Mouse (Mus musculus): ENCODE measurements around the gene Mecom.

The Mecom gene

GRCm38 (mm10) chr3:29957365-29958236 is 590.2 kb downstream of the Mecom start:
- WGBS = 46% methylated on average over 10 of the region's 10 CpGs

- 60% methylated on average over 3 of the region's 3 CpGs for WGBS
Measured at GRCm38 (mm10) chr3:29953269-29953668, 594.5 kb downstream of the Mecom start.

- WGBS = 86% methylated on average over 5 of the region's 5 CpGs
Measured at GRCm38 (mm10) chr3:29950853-29951252, 597.0 kb downstream of the Mecom start.

- WGBS = 53% methylated on average over 11 of the region's 11 CpGs
Measured at GRCm38 (mm10) chr3:29903596-29904308, 644.1 kb downstream of the Mecom start.
